Mouse (Mus musculus) lung, postnatal 0 days (tissue): Measurements from ENCODE around the gene Tesk2.

Experiments used
- CTCF ChIP-seq: IDR thresholded peaks from 2 replicates; pipeline ENCODE4 v1.5.1; 2016; ENCODE audit warnings: antibody characterized with exemption, mild to moderate bottlenecking
- EP300 ChIP-seq: IDR thresholded peaks from 2 replicates; pipeline ENCODE4 v1.6.1; 2016; ENCODE audit warnings: antibody characterized with exemption, mild to moderate bottlenecking, control low read depth

- TF ChIP-seq CTCF: no peak
- no peak for TF ChIP-seq EP300
Observed at GRCm38 (mm10) chr4:116722230-116722629, 1.5 kb downstream of the Tesk2 start.
